Mouse (Mus musculus): Measurements from ENCODE around the gene Fbxl21.

DNA sequence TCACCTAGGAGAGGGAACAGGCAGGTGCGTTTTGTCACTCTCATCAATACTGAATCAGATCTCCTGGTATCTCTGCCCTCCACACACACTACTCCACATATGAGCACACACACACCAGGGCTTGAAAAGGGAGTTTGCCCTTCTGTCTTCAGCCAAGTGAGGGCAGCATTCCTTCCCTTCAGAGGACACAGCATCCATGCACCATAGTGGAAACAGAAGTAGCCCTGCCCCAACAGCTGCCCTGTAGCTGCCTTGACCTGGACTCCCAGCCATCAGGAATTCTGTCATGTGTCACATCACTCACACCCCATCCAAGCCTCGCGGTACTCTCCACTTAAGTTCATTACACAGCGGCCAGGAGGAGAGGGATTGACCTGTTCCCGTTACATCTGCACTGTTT is 55.8 kb downstream of the Fbxl21 start:
- TF ChIP-seq POLR2A (IDR thresholded peaks at IDR 0.05; ENCODE audit: insufficient read depth, low read depth, low read length) (no peak), CTCF (IDR thresholded peaks at IDR 0.05; ENCODE audit: insufficient read depth, low read depth, low read length) (no peak)

All from olfactory bulb, adult 2 months (tissue).